Mouse (Mus musculus) stomach, embryonic 16.5 days (tissue): ENCODE data around the gene Gal3st3. TPM values are rescaled to one million over a fixed set of nuclear protein-coding genes. Genes with fewer than 3 reads are reported as not detected.

Experiments
- ATAC-seq: fragments of 200-750 bp; cut with Nextera tagmentation; 2 replicates; pipeline ENCODE4 v1.8.0; 2017; ENCODE audit warnings: moderate number of reproducible peaks, moderate TSS enrichment; ENCODE audit not compliant: insufficient read depth, low FRiP score
- H3K27ac ChIP-seq: fragments of 300-500 bp; sonication (generic); 2 replicates; pipeline ENCODE4 v1.5.1; 2014; ENCODE audit warnings: low read length
- H3K27me3 ChIP-seq: fragments of 300-500 bp; sonication (generic); 2 replicates; pipeline ENCODE4 v1.6.1; 2014; ENCODE audit warnings: low read length, control low read depth, mixed read lengths; ENCODE audit not compliant: control insufficient read depth, insufficient read depth
- H3K36me3 ChIP-seq: fragments of 300-500 bp; sonication (generic); 2 replicates; pipeline ENCODE4 v1.6.1; 2014; ENCODE audit warnings: low read length; ENCODE audit not compliant: control insufficient read depth, insufficient read depth
- H3K4me1 ChIP-seq: fragments of 300-500 bp; sonication (generic); 2 replicates; pipeline ENCODE4 v1.6.1; 2014; ENCODE audit warnings: low read length, control low read depth, mixed read lengths; ENCODE audit not compliant: control insufficient read depth, insufficient read depth
- H3K4me2 ChIP-seq: fragments of 300-500 bp; sonication (generic); 2 replicates; pipeline ENCODE4 v1.6.1; 2014; ENCODE audit warnings: low read depth, low read length, mixed read lengths
- H3K4me3 ChIP-seq: fragments of 300-500 bp; sonication (generic); replicated peaks from 2 replicates; pipeline ENCODE4 v1.5.1; 2014; ENCODE audit warnings: mild to moderate bottlenecking, low read length
- H3K9ac ChIP-seq: fragments of 300-500 bp; sonication (generic); 2 replicates; pipeline ENCODE4 v1.6.1; 2014; ENCODE audit warnings: low read length
- H3K9me3 ChIP-seq: fragments of 300-500 bp; sonication (generic); replicated peaks from 2 replicates; pipeline ENCODE4 v1.6.1; 2016; ENCODE audit warnings: low read length, control low read depth; ENCODE audit not compliant: control insufficient read depth
- WGBS: fragments of 180-500 bp; shearing (Covaris S2); extraction: QIAGEN DNeasy Blood & Tissue Kit; methylation state at CpG from one replicate; pipeline ENCODE4 v1.1.7; 2014; 5-methylcytosine and 5-hydroxymethylcytosine counted together
- polyA plus RNA-seq: library from polyadenylated mRNA; unstranded; fragments of >200 nt; fragmentation: Nextera tagmentation; extraction: Ambion mirVana; gene quantifications from 2 replicates; pipeline ENCODE4 v1.2.1, GENCODE M21; 2015

The Gal3st3 gene
- polyA plus RNA-seq, 1 experiment from 2014 or later, result 2.1 TPM

DNA sequence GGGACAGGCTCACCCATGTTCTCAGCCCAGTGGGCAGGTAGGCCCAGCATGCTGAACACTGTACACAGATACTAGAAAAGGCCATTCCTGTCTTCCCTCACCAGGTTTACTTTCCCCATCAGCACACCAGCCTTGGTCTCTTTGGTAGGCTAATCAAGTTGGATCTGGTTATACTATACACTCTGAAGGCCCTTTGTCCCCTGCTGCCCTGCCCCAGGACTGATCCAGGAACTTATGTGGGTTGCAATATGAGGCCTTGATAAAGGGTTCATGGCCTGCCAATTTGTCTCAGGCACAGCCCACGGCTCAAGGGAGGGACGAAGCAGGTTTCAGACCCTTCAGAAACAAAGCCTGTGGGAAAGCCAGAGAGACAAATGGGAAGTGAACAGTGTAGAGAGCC is 55.5 kb downstream of the Gal3st3 start:
- ATAC-seq, result no peak
- no peak overlapping the region for H3K9ac ChIP-seq
- H3K27me3 ChIP-seq, result no peaks in the 10 kb centered on the region
- H3K9me3 ChIP-seq, result no peaks in the 10 kb centered on the region
- no peak overlapping the region for H3K4me2 ChIP-seq
- no peaks in the 10 kb centered on the region for H3K4me1 ChIP-seq
- no peak overlapping the region for H3K27ac ChIP-seq
- 57% methylated on average over 2 of the region's 2 CpGs for WGBS
- no peaks in the 10 kb centered on the region for H3K36me3 ChIP-seq
- H3K4me3 ChIP-seq, result no peak overlapping the region

DNA sequence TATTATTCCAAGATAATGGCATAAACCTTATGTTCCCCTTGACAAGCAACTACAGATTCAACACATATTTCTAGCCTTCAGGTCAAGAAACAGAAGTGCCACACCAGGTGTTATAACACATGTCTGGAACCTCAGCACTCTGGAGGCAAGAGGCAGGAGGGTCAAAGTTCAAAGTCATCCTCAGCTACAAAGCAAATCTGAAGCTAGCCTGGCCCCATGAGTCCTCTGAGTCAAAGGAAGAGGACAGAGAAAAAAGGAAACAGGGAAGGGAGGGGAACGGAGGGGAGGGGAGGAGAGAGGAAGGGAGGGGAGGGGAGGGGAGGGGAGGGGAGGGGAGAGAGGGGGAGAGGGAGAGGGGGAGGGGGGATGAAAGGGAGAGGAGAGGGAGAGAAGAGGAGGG is 57.9 kb downstream of the Gal3st3 start:
- H3K4me3 ChIP-seq, result no peak overlapping the region
- WGBS, result no CpG with 5 or more reads among the region's 1 CpGs
- ATAC-seq, result no peak
- H3K36me3 ChIP-seq, result no peaks in the 10 kb centered on the region
- no peak overlapping the region for H3K4me2 ChIP-seq
- H3K9me3 ChIP-seq, result no peaks in the 10 kb centered on the region
- no peaks in the 10 kb centered on the region for H3K27me3 ChIP-seq
- H3K9ac ChIP-seq, result no peak overlapping the region
- no peaks in the 10 kb centered on the region for H3K4me1 ChIP-seq
- H3K27ac ChIP-seq, result no peak overlapping the region

Other genes starting within 250 kb of the Gal3st3 start
- gene Rin1, start 247.8 kb upstream of the Gal3st3 start, polyA plus RNA-seq, result 4.5 and 4.9 TPM in 2 replicates
- gene Cd248, start 230.3 kb upstream of the Gal3st3 start, polyA plus RNA-seq, result 69.8 and 76.9 TPM in 2 replicates
- gene Tmem151a, start 212.8 kb upstream of the Gal3st3 start, polyA plus RNA-seq, result 4.9 and 6.8 TPM in 2 replicates
- gene Yif1a, start 209.8 kb upstream of the Gal3st3 start, polyA plus RNA-seq, result 110 and 123 TPM in 2 replicates
- gene Cnih2, start 199.8 kb upstream of the Gal3st3 start, polyA plus RNA-seq, result 5.8 and 7.4 TPM in 2 replicates
- gene Rab1b, start 191.3 kb upstream of the Gal3st3 start, polyA plus RNA-seq, result 240 and 242 TPM in 2 replicates
- 13.6 TPM in 2 replicates for gene Klc2, start 179.8 kb upstream of the Gal3st3 start, polyA plus RNA-seq
- gene Pacs1, start 25.2 kb upstream of the Gal3st3 start, polyA plus RNA-seq, result 13.0 and 13.5 TPM in 2 replicates
- 253 and 275 TPM in 2 replicates for gene Sf3b2, start 2.9 kb upstream of the Gal3st3 start, polyA plus RNA-seq
- gene Catsper1, start 37.4 kb downstream of the Gal3st3 start, polyA plus RNA-seq, result not detected in 2 replicates
- 28.3 and 42.3 TPM in 2 replicates for gene Cst6, start 51.2 kb downstream of the Gal3st3 start, polyA plus RNA-seq
- 45.8 and 52.1 TPM in 2 replicates for gene Eif1ad, start 68.4 kb downstream of the Gal3st3 start, polyA plus RNA-seq
- gene Banf1, start 68.8 kb downstream of the Gal3st3 start, polyA plus RNA-seq, result 377 and 400 TPM in 2 replicates
- gene Sart1, start 90.4 kb downstream of the Gal3st3 start, polyA plus RNA-seq, result 54.1 and 56.4 TPM in 2 replicates
- gene Tsga10ip, start 104.2 kb downstream of the Gal3st3 start, polyA plus RNA-seq, result 7.2 and 8.9 TPM in 2 replicates
- gene Drap1, start 126.6 kb downstream of the Gal3st3 start, polyA plus RNA-seq, result 203 and 207 TPM in 2 replicates
- gene AI837181, start 126.8 kb downstream of the Gal3st3 start, polyA plus RNA-seq, result 14.3 and 14.8 TPM in 2 replicates
- gene Fosl1, start 149.2 kb downstream of the Gal3st3 start, polyA plus RNA-seq, result not detected in 2 replicates
- gene Ccdc85b, start 159.6 kb downstream of the Gal3st3 start, polyA plus RNA-seq, result 4.7 and 5.7 TPM in 2 replicates
- 98.3 and 102 TPM in 2 replicates for gene Fibp, start 162.3 kb downstream of the Gal3st3 start, polyA plus RNA-seq
- gene Ctsw, start 170.2 kb downstream of the Gal3st3 start, polyA plus RNA-seq, result 1.6 and 2.2 TPM in 2 replicates
- gene Efemp2, start 175.6 kb downstream of the Gal3st3 start, polyA plus RNA-seq, result 156 and 167 TPM in 2 replicates
- gene Mus81, start 190.1 kb downstream of the Gal3st3 start, polyA plus RNA-seq, result 36.5 and 37.6 TPM in 2 replicates
- 2,233 and 2,288 TPM in 2 replicates for gene Cfl1, start 192.1 kb downstream of the Gal3st3 start, polyA plus RNA-seq
- 0.13 TPM in 1 of 2 replicates, not detected in the other for gene 1700020D05Rik, start 205.5 kb downstream of the Gal3st3 start, polyA plus RNA-seq
- gene Snx32, start 212.2 kb downstream of the Gal3st3 start, polyA plus RNA-seq, result 9.5 and 10.8 TPM in 2 replicates